Mouse (Mus musculus) fat pad, adult 2 months (tissue): ENCODE data around the gene 2410137M14Rik.
"Not testable (repeated sequence)": the region's sequence is repeated elsewhere in the genome, so short reads cannot be mapped to it uniquely, and the experiment has no call there.

Experiments used
- DNase-seq: peaks from one replicate; pipeline ENCODE4 v3.0.0-alpha.2; 2011; ENCODE audit warnings: low read depth, low spot score; ENCODE audit errors: extremely low read depth

Gene 2410137M14Rik

GRCm38 (mm10) chr17:36981221-36981813 lies at the start of gene 2410137M14Rik:
Gene 2410137M14Rik, minus strand, starts transcription at chr17:36981237.
- DNase-seq: no peak

GRCm38 (mm10) chr17:37029162-37029561 lies 48.1 kb upstream of the 2410137M14Rik start:
- no peak for DNase-seq

DNA sequence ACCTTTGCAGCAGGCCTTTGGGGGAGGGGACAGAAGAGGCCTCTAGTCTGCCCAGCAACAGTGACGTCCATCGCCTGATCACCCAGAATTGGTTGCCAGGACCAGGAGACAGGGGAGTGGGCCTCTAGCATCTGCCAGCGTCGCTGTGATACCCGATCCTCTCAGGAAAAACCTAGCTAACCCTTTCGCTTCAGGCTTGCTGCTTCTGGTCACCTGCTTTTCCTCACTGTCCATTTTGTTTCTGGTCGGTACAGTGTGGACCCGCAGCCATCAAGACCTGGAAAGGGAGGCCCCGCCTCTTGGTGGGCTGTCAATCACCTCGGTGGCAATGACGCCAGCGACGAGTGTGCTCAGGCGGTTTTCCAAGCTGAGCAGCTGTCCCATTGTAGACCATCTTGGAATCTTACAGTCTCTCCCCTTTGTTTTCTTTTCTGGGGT lies 47.7 kb upstream of the 2410137M14Rik start:
- DNase-seq: no peak

DNA sequence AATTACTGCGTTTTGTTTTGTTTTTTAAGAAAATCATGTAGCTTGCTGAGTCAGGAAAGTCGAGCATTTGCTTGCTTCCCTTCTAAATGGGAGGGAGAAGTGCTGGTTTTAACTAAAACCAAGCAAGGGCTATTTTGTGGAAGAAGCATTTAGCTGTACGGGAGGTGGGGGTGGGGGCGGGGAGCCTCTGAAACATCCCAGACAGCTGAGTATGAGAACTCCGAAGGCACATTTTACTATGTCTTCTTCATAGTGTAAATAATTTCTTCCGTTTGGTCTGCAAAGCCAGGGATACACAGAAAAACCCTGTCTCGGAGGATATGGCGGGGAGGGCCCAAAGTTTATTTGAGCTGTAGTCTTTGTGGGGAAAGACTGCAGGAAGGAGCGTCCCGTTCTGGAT lies 47.2 kb upstream of the 2410137M14Rik start:
- no peak for DNase-seq

DNA sequence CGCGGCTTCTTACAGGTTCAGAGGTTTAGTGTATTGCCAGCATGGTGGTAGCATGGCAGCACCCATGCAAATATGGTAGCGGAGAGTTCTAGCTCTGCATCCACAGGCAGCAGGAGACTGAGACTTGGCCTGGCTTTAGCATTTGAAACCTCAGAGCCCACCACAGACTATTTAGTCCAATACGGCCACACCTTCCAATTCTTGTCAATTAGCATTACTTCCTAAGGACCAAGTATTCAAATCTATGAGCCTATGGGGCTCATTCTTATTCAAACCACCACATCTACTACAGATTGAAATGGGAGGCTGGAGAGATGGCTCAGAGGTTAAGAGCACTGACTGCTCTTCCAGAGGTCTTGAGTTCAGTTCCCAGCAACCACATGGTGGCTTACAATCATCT lies 46.4 kb upstream of the 2410137M14Rik start:
- no peak for DNase-seq

GRCm38 (mm10) chr17:37026425-37026824 lies 45.4 kb upstream of the 2410137M14Rik start:
- DNase-seq: no peak

- no peak for DNase-seq
These were observed 41.9 kb upstream of the 2410137M14Rik start, which contains the start of gene Mog for GRCm38 (mm10) chr17:37022628-37023576. Gene Mog, minus strand, starts transcription at chr17:37023398.

GRCm38 (mm10) chr17:37019242-37019641 lies 38.2 kb upstream of the 2410137M14Rik start:
- not testable (repeated sequence) for DNase-seq

- DNase-seq: no peak
These were observed 37.3 kb upstream of the 2410137M14Rik start for GRCm38 (mm10) chr17:37018328-37018727.

- DNase-seq: no peak
These were observed 35.3 kb upstream of the 2410137M14Rik start for GRCm38 (mm10) chr17:37016333-37016732.

DNA sequence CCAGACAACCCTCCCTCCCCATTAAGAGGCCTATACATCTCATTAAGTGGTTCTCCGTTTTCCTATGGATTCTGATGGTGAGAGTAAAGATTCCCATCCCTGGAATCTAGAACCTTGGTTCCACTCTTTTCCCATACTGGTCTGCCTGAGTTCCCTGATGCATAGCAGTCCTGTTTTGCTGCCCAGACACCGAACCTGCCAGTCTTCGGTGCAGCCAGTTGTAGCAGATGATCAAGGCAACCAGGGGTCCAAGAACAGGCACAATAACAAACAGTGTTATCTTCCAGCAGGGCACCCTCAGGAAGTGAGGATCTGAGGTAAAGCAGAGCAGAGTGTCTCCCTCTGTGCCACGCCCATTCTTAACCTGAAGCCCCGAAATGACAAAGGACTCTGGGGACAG lies 31.1 kb upstream of the 2410137M14Rik start:
- DNase-seq: no peak

- DNase-seq: no peak
These were observed 30.7 kb upstream of the 2410137M14Rik start for GRCm38 (mm10) chr17:37011719-37012118.

- no peak for DNase-seq
These were observed 28.5 kb upstream of the 2410137M14Rik start for GRCm38 (mm10) chr17:37009460-37010042.

- DNase-seq: no peak
These were observed 27.1 kb upstream of the 2410137M14Rik start for GRCm38 (mm10) chr17:37008161-37008560.

DNA sequence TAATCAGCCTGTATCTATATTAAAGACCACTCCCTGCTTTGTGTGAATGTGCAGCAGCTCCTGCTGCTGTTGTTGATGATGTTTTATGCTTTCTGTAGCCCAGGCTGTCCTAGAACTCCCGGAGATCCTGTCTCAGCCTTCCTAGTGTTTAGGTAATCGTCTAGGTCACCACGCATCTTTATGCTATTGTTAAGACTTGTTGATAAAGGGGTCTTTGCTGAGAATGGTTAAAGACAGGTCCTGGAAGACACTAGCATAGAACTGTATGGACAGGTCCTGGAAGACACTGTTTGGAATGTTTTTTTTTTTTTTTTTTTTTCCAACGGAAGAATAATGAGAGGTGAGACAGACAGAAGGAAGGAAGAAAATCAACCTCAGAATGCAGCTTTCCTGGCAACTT lies 22.3 kb upstream of the 2410137M14Rik start:
- no peak for DNase-seq

- DNase-seq: no peak
These were observed 21.6 kb upstream of the 2410137M14Rik start for GRCm38 (mm10) chr17:37002364-37003330.

GRCm38 (mm10) chr17:37000863-37001262 lies 19.8 kb upstream of the 2410137M14Rik start, which contains the start of gene Zfp57:
Gene Zfp57, plus strand, starts transcription at chr17:37001163.
- DNase-seq: no peak

DNA sequence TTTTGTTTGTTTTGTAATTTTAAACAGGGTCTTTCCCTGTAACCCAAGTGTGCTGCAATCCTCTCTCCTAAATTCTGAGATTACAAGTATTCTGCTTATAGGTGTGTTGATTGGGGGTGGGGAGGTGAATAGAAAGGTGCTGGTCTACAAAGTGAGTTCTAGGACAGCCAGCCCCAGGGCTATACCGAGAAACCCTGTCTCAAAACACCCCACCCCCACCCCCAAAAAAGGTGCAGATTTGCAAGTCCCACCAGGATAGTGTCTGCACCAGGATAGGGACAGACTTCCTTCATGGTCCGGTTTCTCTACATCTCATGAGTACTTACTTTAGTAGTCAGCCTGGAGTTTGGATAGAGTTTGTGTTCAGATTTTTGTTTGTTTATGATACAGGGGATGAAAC lies 17.4 kb upstream of the 2410137M14Rik start:
- DNase-seq: no peak

DNA sequence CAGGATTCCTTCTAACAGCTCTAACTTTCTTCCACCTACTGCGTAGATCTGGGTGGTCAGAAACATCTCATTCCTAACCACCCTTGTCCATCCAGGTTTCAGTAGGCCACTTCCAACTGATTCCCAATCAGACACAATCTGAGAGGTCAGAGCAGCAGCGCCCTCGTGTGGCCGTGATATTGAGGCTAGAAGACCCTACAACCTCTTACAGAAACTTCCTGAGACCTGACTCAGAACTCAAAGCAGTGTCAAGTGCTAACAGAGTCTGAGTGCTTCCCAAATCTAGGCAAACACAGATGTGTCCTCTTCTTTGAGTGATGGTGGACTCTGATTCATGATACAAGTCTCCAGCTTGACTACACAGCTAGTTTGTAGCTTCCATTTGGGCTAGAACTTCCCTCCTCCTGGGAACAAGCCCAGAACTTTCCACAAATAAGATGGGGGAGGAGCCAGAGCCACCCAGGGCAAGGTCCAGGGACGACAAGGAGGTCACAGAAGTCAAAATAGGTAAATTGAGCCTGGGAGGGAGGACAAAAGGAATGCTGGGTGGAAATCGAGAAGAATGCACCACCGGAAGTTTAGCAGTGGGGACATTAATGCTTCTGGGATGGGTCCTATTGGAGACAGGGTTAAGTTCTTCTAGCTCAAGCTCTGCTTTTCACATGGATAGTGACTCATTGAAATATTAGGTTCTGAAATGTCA lies 16.1 kb upstream of the 2410137M14Rik start:
- DNase-seq: no peak

- no peak for DNase-seq
These were observed 14.4 kb upstream of the 2410137M14Rik start for GRCm38 (mm10) chr17:36995448-36995847.
